Mouse (Mus musculus) left cerebral cortex, postnatal 25 days (tissue): ENCODE results near the gene Unc50. TPM values are rescaled to one million over a fixed set of nuclear protein-coding genes. Genes with fewer than 3 reads are reported as not detected.
A peak's percentile ranks its signal among the peaks of the same experiment; 100 is the strongest.

Experiments
- DNase-seq, 2 experiments: peaks; one replicate each; pipeline ENCODE4 v3.0.0; 2022; ENCODE audit warnings: low spot score in 2 of 2, mixed read lengths in 1 of 2
- intact Hi-C: fragments of 180-260 bp; cut with DNase I; formaldehyde crosslinking; loops from one replicate; pipeline ENCODE4 v1.15.1; 2025
- total RNA-seq, 2 experiments: library from RNA; stranded (reverse); gene quantifications; 2 replicates each; pipeline ENCODE4 v1.2.3; 2021

The Unc50 gene
- total RNA-seq, 2 experiments from 2014 or later = 57.3 to 63.6 TPM

GRCm38 (mm10) chr1:37442848-37443835 lies 13.2 kb downstream of the Unc50 start:
- intact Hi-C loops = no loop called here
- DNase-seq = no peak

- intact Hi-C loops = loop anchor here (2.0 kb wide), 1 partner anchor 188 kb away; no protein-coding TSS in a partner anchor
- DNase-seq = peak in 1 of 2 experiments; percentile 30
Measured at GRCm38 (mm10) chr1:37448361-37449095, 18.6 kb downstream of the Unc50 start.

GRCm38 (mm10) chr1:37451270-37451669 lies 21.3 kb downstream of the Unc50 start:
- peak in 1 of 2 experiments; percentile 63 for DNase-seq
- intact Hi-C loops = no loop called here

GRCm38 (mm10) chr1:37457546-37457945 lies 27.6 kb downstream of the Unc50 start:
- intact Hi-C loops = no loop called here
- DNase-seq = no peak

- no peak for DNase-seq
Measured at GRCm38 (mm10) chr1:37464878-37465452, 35.0 kb downstream of the Unc50 start.

GRCm38 (mm10) chr1:37466322-37466995 lies 36.5 kb downstream of the Unc50 start:
- intact Hi-C loops = no loop called here
- DNase-seq = no peak

More at GRCm38 (mm10) chr1:37464878-37465452, 35.0 kb downstream of the Unc50 start:
- intact Hi-C loops = no loop called here

GRCm38 (mm10) chr1:37467806-37468205 lies 37.9 kb downstream of the Unc50 start:
- intact Hi-C loops = no loop called here
- no peak for DNase-seq

- intact Hi-C loops = no loop called here
Measured at GRCm38 (mm10) chr1:37469007-37469406, 39.1 kb downstream of the Unc50 start.

GRCm38 (mm10) chr1:37471179-37472148 lies 41.5 kb downstream of the Unc50 start:
- peak in 1 of 2 experiments; percentile 14 for DNase-seq
- intact Hi-C loops = loop anchor here (5.0 kb wide), 1 partner anchor 166 kb away; no protein-coding TSS in a partner anchor

More at GRCm38 (mm10) chr1:37469007-37469406, 39.1 kb downstream of the Unc50 start:
- no peak for DNase-seq

- intact Hi-C loops = loop anchor here (5.0 kb wide), 1 partner anchor 164 kb away; no protein-coding TSS in a partner anchor
- no peak for DNase-seq
Measured at GRCm38 (mm10) chr1:37473251-37473650, 43.3 kb downstream of the Unc50 start.

- peak in 1 of 2 experiments; percentile 24 for DNase-seq
- intact Hi-C loops = loop anchor here (5.0 kb wide), 1 partner anchor 163 kb away; no protein-coding TSS in a partner anchor
Measured at GRCm38 (mm10) chr1:37474046-37474445, 44.1 kb downstream of the Unc50 start.

- intact Hi-C loops = loop anchor here (5.0 kb wide), 1 partner anchor 163 kb away; no protein-coding TSS in a partner anchor
Measured at GRCm38 (mm10) chr1:37474634-37475190, 44.8 kb downstream of the Unc50 start.

GRCm38 (mm10) chr1:37475312-37475711 lies 45.4 kb downstream of the Unc50 start:
- intact Hi-C loops = no loop called here
- DNase-seq = no peak

More at GRCm38 (mm10) chr1:37474634-37475190, 44.8 kb downstream of the Unc50 start:
- no peak for DNase-seq

- intact Hi-C loops = no loop called here
- DNase-seq = no peak
Measured at GRCm38 (mm10) chr1:37477250-37477649, 47.3 kb downstream of the Unc50 start.

- no peak for DNase-seq
- intact Hi-C loops = no loop called here
Measured at GRCm38 (mm10) chr1:37477928-37478327, 48.0 kb downstream of the Unc50 start.

GRCm38 (mm10) chr1:37478416-37478815 lies 48.5 kb downstream of the Unc50 start:
- DNase-seq = no peak
- intact Hi-C loops = no loop called here

GRCm38 (mm10) chr1:37479074-37479473 lies 49.1 kb downstream of the Unc50 start:
- peak in 1 of 2 experiments; percentile 52 for DNase-seq
- intact Hi-C loops = no loop called here

GRCm38 (mm10) chr1:37479759-37480158 lies 49.8 kb downstream of the Unc50 start:
- intact Hi-C loops = no loop called here
- no peak for DNase-seq
